Mouse (Mus musculus): ENCODE data around the gene Tenm4. TPM values are rescaled to one million over a fixed set of nuclear protein-coding genes. Genes with fewer than 3 reads are reported as not detected.

Gene Tenm4
- total and polyA plus RNA-seq, 3 experiments = 0.03 to 0.26 (median 0.04) TPM

- Histone ChIP-seq H3K4me1 (ENCODE audit: control insufficient read depth in 1 of 2, insufficient read depth in 2 of 2) (no peaks in the 10 kb centered on the region), H3K9me3 (replicated peaks; ENCODE audit: low read length) (no peaks in the 10 kb centered on the region), H3K27ac (ENCODE audit: insufficient read depth, low read depth) (no peak overlapping the region), H3K79me2 (replicated peaks; ENCODE audit: control insufficient read depth, extremely low read depth, insufficient read depth, poor library complexity, severe bottlenecking) (no peaks in the 10 kb centered on the region), H3K4me3 (replicated peaks in 1 of 3; ENCODE audit: low read depth in 2 of 3, low read length in 2 of 3, poor library complexity in 1 of 3) (no peak overlapping the region), H3K27me3 (replicated peaks) (no peaks in the 10 kb centered on the region), H3K36me3 (replicated peaks in 1 of 2; ENCODE audit: control insufficient read depth in 1 of 2, insufficient read depth in 1 of 2, low read length in 1 of 2) (no peaks in the 10 kb centered on the region), H3K4me2 (ENCODE audit: insufficient read depth, low read depth, poor library complexity, severe bottlenecking) (no peak overlapping the region), H3K9ac (ENCODE audit: insufficient read depth, low read depth) (no peak overlapping the region)
- no peak for DNase-seq (ENCODE audit: extremely low read depth)
- in situ Hi-C loops (cut with MboI; ENCODE audit: low pct_ligation_motif_present, low pct_unique_long_range_greater_than_20kb, low sequenced_read_pairs) (no loop called here), dilution Hi-C loops (cut with MboI; ENCODE audit: extremely low pct_ligation_motif_present, extremely low pct_unique_long_range_greater_than_20kb, low sequenced_read_pairs) (no loop called here)
- TF ChIP-seq RAD21 (IDR thresholded peaks at IDR 0.05; ENCODE audit: low read depth, low read length) = no peak
- TF ChIP-seq MEF2A (IDR thresholded peaks at IDR 0.05; ENCODE audit: borderline replicate concordance, low read depth, low read length) = no peak
- no peak for TF ChIP-seq NELFE (IDR thresholded peaks at IDR 0.05; ENCODE audit: low read depth, low read length)
- no peak for TF ChIP-seq NRF1 (IDR thresholded peaks at IDR 0.05; ENCODE audit: low read depth, low read length)
- TF ChIP-seq SMC3 (IDR thresholded peaks at IDR 0.05; ENCODE audit: low read depth, low read length) = no peak
- TF ChIP-seq CTCF (conservative IDR thresholded peaks at IDR 0.05 in 1 of 2, IDR thresholded peaks at IDR 0.05 in 1 of 2; ENCODE audit: low read depth in 2 of 2, low read length in 2 of 2) = no peak
- TF ChIP-seq TCF12 (IDR thresholded peaks at IDR 0.05; ENCODE audit: low read depth, low read length) = no peak
- TF ChIP-seq GABPA (IDR thresholded peaks at IDR 0.05; ENCODE audit: insufficient replicate concordance, low read depth, low read length) = no peak
- TF ChIP-seq SIN3A (IDR thresholded peaks at IDR 0.05; ENCODE audit: low read length) = no peak
- TF ChIP-seq USF2 (conservative IDR thresholded peaks at IDR 0.05; ENCODE audit: low read depth, low read length) = no peak
Measured at GRCm38 (mm10) chr7:96667688-96668087, 496.6 kb downstream of the Tenm4 start.

DNA sequence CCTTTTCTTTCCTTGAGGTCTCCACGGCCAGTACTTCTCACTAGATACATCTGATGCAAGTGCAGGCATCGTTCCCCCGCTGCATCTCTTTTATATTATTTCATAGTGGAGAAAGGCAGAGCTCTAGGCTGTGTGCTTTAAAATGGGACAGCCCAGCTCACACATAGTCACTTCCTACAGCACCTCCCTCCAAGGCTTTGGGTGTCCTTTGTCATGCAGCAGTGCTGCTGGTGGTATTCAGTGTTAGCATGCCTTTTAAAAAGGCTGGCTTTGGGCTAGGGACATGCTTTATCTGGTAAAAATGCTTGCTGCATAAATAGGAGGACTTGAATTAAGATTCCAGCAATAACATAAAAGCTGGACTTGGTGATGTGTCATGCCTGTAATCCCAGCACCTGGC is 499.0 kb downstream of the Tenm4 start:
- Histone ChIP-seq H3K79me2 (replicated peaks; ENCODE audit: control insufficient read depth, extremely low read depth, insufficient read depth, poor library complexity, severe bottlenecking) (no peaks in the 10 kb centered on the region), H3K9me3 (replicated peaks; ENCODE audit: low read length) (no peaks in the 10 kb centered on the region), H3K4me2 (ENCODE audit: insufficient read depth, low read depth, poor library complexity, severe bottlenecking) (no peak overlapping the region), H3K36me3 (replicated peaks in 1 of 2; ENCODE audit: control insufficient read depth in 1 of 2, insufficient read depth in 1 of 2, low read length in 1 of 2) (no peaks in the 10 kb centered on the region), H3K4me1 (ENCODE audit: control insufficient read depth in 1 of 2, insufficient read depth in 2 of 2) (no peaks in the 10 kb centered on the region), H3K4me3 (replicated peaks in 1 of 3; ENCODE audit: low read depth in 2 of 3, low read length in 2 of 3, poor library complexity in 1 of 3) (no peak overlapping the region), H3K9ac (ENCODE audit: insufficient read depth, low read depth) (no peak overlapping the region), H3K27me3 (replicated peaks) (no peaks in the 10 kb centered on the region), H3K27ac (ENCODE audit: insufficient read depth, low read depth) (no peak overlapping the region)
- in situ Hi-C loops (cut with MboI; ENCODE audit: low pct_ligation_motif_present, low pct_unique_long_range_greater_than_20kb, low sequenced_read_pairs) (no loop called here), dilution Hi-C loops (cut with MboI; ENCODE audit: extremely low pct_ligation_motif_present, extremely low pct_unique_long_range_greater_than_20kb, low sequenced_read_pairs) (no loop called here)
- TF ChIP-seq ZC3H11A (IDR thresholded peaks at IDR 0.05; ENCODE audit: low read depth, low read length) (no peak), GABPA (IDR thresholded peaks at IDR 0.05; ENCODE audit: insufficient replicate concordance, low read depth, low read length) (no peak), POLR2A (IDR thresholded peaks at IDR 0.05; ENCODE audit: low read depth, low read length) (no peak), POLR2AphosphoS2 (IDR thresholded peaks at IDR 0.05; ENCODE audit: low read depth, low read length) (no peak), BHLHE40 (IDR thresholded peaks at IDR 0.05; ENCODE audit: low read depth, low read length) (no peak), ZKSCAN1 (IDR thresholded peaks at IDR 0.05; ENCODE audit: borderline replicate concordance, low read depth, low read length) (no peak), SMC3 (IDR thresholded peaks at IDR 0.05; ENCODE audit: low read depth, low read length) (no peak), PAX5 (IDR thresholded peaks at IDR 0.05; ENCODE audit: low read length) (no peak), USF2 (conservative IDR thresholded peaks at IDR 0.05; ENCODE audit: low read depth, low read length) (no peak), MAX (IDR thresholded peaks at IDR 0.05; ENCODE audit: low read length) (no peak), CHD1 (IDR thresholded peaks at IDR 0.05; ENCODE audit: low read depth, low read length) (no peak), TBP (conservative IDR thresholded peaks at IDR 0.05; ENCODE audit: low read depth, low read length) (no peak), MAZ (IDR thresholded peaks at IDR 0.05; ENCODE audit: low read depth, low read length) (no peak)
- DNase-seq (ENCODE audit: extremely low read depth) = no peak

Data from CH12.LX (cell line).